Mouse (Mus musculus) neural tube, embryonic 12.5 days (tissue): ENCODE measurements around the gene Tln1. TPM values are rescaled to one million over a fixed set of nuclear protein-coding genes. Genes with fewer than 3 reads are reported as not detected.

Experiments
- polyA plus RNA-seq: library from polyadenylated mRNA; unstranded; fragments of >200 nt; fragmentation: Nextera tagmentation; extraction: Ambion mirVana; gene quantifications from 2 replicates; pipeline ENCODE4 v1.2.1, GENCODE M21; 2016

Tln1 gene
- polyA plus RNA-seq, 1 experiment from 2014 or later, result 59.6 TPM

Other genes starting within 250 kb of the Tln1 start
- gene Rusc2, start 180.7 kb downstream of the Tln1 start, polyA plus RNA-seq, result 52.7 and 53.3 TPM in 2 replicates
- 0.34 TPM in 1 of 2 replicates, not detected in the other for gene Fam166b, start 133.6 kb downstream of the Tln1 start, polyA plus RNA-seq
- gene Tesk1, start 120.8 kb downstream of the Tln1 start, polyA plus RNA-seq, result 14.9 and 15.4 TPM in 2 replicates
- gene Cd72, start 108.1 kb downstream of the Tln1 start, polyA plus RNA-seq, result 2.7 and 2.9 TPM in 2 replicates
- gene Sit1, start 79.0 kb downstream of the Tln1 start, polyA plus RNA-seq, result 0.17 TPM in 1 of 2 replicates, not detected in the other
- 54.0 and 54.6 TPM in 2 replicates for gene Ccdc107, start 69.8 kb downstream of the Tln1 start, polyA plus RNA-seq
- 24.8 and 27.0 TPM in 2 replicates for gene Arhgef39, start 63.0 kb downstream of the Tln1 start, polyA plus RNA-seq
- 0.33 and 0.41 TPM in 2 replicates for gene Car9, start 55.7 kb downstream of the Tln1 start, polyA plus RNA-seq
- 83.5 and 93.0 TPM in 2 replicates for gene Tpm2, start 38.9 kb downstream of the Tln1 start, polyA plus RNA-seq
- 68.0 and 71.0 TPM in 2 replicates for gene Creb3, start 359 bp downstream of the Tln1 start, polyA plus RNA-seq
- 29.5 and 36.3 TPM in 2 replicates for gene Rgp1, start 16.0 kb upstream of the Tln1 start, polyA plus RNA-seq
- 50.4 and 55.4 TPM in 2 replicates for gene Gba2, start 16.2 kb upstream of the Tln1 start, polyA plus RNA-seq
- 1.3 and 2.8 TPM in 2 replicates for gene Msmp, start 21.8 kb upstream of the Tln1 start, polyA plus RNA-seq
- 45.4 and 60.1 TPM in 2 replicates for gene Npr2, start 69.2 kb upstream of the Tln1 start, polyA plus RNA-seq
- 2.7 and 3.0 TPM in 2 replicates for gene Spag8, start 90.9 kb upstream of the Tln1 start, polyA plus RNA-seq
- 71.0 and 74.6 TPM in 2 replicates for gene Hint2, start 93.8 kb upstream of the Tln1 start, polyA plus RNA-seq
- 11.8 and 14.2 TPM in 2 replicates for gene Tmem8b, start 106.3 kb upstream of the Tln1 start, polyA plus RNA-seq
- gene Fam221b, start 106.5 kb upstream of the Tln1 start, polyA plus RNA-seq, result 3.2 and 3.3 TPM in 2 replicates
- gene Olfr70, start 138.1 kb upstream of the Tln1 start, polyA plus RNA-seq, result not detected in 2 replicates
- gene Olfr71, start 147.6 kb upstream of the Tln1 start, polyA plus RNA-seq, result not detected in 2 replicates
- 0.22 TPM in 1 of 2 replicates, not detected in the other for gene Hrct1, start 164.5 kb upstream of the Tln1 start, polyA plus RNA-seq
- gene Spaar, start 167.3 kb upstream of the Tln1 start, polyA plus RNA-seq, result not detected in 2 replicates
- gene Olfr159, start 208.3 kb upstream of the Tln1 start, polyA plus RNA-seq, result not detected in 2 replicates